Mouse (Mus musculus) heart, postnatal 0 days (tissue): ENCODE measurements around the gene Grm8.
"Not testable (repeated sequence)": the region's sequence is repeated elsewhere in the genome, so short reads cannot be mapped to it uniquely, and the experiment has no call there.

Experiments used
- CTCF ChIP-seq: IDR thresholded peaks from 2 replicates; pipeline ENCODE4 v1.5.1; 2016; ENCODE audit warnings: antibody characterized with exemption, control low read depth, low read depth
- EP300 ChIP-seq: IDR thresholded peaks from 2 replicates; pipeline ENCODE4 v1.6.1; 2016; ENCODE audit warnings: antibody characterized with exemption, low read depth

DNA sequence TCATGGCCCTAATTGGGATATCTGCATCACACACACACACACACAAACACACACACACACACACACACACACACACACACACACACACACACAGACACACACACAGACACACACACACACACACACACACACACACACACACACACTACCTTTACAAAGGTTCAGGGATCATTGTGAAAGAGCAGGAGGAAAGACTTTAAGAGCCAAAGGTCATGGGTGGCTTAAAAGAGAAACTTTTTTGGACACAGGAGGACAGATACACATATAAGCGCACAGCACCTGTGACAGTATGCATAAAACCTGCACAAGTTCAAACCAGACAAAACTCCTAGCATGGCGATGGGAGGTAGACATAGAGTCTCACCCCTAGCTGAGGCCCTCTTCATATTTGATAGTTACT is 315.2 kb downstream of the Grm8 start:
- TF ChIP-seq CTCF, EP300: not testable (repeated sequence)
